Mouse (Mus musculus) left cerebral cortex, adult 11 months (tissue): ENCODE results near the gene Atp1b2.
"Not testable (repeated sequence)": the region's sequence is repeated elsewhere in the genome, so short reads cannot be mapped to it uniquely, and the experiment has no call there.

Experiments
- DNase-seq: peaks from one replicate; pipeline ENCODE4 v3.0.0; 2022; ENCODE audit warnings: low spot score

Atp1b2 gene

DNA sequence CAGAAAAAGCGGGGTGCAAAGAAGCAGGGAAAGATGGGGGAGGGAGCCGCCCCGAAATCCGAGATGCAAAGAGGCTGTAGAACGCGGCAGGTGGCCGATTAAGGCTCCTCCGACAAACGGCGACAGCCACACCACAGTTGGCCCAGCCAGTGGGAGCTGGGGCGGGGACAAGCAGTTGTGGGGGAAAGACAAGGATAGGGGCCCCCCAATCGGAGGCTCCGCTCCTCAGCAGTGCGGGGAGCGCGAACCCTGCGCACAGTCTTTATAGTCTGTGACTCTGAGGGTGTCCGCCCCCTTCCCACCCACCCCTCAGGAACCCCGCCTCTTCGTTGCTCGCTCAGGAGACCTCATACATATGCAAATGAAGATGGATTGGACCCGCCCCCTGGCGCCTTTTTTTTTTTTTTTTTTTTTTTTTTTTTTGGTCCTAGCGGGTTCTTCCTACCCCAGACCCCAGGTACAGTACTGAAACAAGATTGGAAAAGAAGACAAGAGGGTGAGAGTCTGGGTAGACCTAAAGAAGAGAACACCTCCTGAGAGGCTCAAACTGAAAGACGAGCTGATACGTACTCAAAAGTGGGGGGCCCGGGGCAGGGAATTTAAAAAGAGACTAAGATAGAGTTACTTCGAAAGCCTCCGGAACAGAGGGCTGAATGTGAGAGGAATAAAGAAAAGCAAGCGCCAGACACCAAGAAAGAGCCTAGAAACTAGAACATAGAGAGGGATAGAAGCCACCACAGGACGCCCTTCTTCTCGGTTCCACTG is at the start of gene Atp1b2:
Atp1b2 (minus strand) TSS at position 217 of the 765 bp plus-strand sequence.
- no peak for DNase-seq

DNA sequence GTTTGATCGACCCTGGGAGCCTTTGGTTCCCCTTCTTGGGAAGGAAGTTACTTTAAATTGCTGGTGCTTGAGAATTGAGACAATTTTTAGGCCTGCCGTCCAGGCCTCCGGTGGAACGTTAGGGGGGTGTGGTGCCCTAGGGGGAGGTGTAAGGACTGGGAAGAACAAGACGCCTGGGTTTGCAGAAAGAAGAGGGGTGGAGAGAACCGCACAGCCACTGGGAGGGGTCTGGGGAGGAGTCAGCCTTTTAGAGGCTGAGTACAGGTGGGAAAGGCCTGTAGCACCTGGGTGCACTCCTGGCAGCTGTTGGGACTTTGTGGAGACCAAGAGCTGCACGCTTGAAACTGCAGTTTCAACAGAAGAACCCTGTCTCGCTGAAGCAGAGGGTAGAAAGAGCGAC is 49.0 kb upstream of the Atp1b2 start:
- no peak for DNase-seq

DNA sequence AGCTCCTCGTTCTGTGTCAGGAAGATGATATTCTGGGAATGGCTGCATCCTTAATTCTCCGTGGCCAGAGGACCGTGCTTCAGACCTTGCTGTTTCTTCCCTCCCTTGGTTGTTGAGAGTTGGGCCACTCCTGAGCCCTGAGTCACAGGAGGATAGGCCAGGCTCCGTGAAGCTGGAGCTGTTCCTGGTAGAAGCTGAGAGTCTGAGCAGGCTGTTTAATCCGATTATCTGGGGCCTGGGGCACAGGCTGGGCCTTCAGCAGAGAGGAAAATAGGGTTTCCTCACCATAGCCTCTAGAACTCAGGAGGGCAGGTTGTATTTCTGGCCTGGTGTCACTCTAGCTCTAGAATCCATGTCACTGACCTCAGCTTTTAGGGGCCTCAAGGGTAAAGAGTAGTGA is 47.7 kb upstream of the Atp1b2 start:
- DNase-seq = no peak

DNA sequence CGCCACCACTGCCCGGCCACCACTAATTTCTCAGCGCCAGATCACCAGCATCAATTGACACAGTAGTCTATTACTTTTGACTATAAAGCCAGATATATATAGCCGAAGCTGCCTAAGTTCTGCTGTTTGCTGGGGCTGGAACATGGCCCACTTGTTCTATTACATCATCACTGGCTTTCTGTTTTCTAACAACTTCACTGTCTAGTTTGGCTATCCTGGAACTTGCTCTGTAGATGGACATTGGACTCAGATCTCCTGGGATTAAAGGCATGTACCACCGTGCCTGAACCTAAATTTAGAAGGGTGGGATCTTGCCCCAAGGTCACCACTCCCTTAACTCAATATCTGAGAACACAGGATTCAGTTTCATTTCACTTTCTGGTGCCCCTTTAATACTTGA is 40.1 kb upstream of the Atp1b2 start:
- DNase-seq = no peak

DNA sequence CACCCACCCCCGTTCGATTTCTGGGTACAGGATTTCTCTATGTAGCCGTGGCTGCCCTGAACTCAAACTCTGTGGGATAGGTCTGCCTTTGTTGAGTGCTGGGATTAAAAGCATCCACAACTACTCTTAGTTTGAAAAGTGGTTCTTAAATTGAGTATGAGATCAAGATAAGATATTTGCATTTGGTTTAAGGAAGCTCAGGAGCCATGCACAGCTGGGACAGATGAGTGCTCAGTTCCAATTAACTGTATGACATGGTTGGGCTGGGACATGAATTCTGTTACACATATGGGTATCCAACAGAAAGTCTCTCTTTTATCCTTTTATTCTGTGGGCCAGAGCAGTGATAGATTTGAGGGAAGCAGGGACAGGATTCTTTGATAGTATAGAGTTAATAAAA is 29.7 kb upstream of the Atp1b2 start:
- no peak for DNase-seq

DNA sequence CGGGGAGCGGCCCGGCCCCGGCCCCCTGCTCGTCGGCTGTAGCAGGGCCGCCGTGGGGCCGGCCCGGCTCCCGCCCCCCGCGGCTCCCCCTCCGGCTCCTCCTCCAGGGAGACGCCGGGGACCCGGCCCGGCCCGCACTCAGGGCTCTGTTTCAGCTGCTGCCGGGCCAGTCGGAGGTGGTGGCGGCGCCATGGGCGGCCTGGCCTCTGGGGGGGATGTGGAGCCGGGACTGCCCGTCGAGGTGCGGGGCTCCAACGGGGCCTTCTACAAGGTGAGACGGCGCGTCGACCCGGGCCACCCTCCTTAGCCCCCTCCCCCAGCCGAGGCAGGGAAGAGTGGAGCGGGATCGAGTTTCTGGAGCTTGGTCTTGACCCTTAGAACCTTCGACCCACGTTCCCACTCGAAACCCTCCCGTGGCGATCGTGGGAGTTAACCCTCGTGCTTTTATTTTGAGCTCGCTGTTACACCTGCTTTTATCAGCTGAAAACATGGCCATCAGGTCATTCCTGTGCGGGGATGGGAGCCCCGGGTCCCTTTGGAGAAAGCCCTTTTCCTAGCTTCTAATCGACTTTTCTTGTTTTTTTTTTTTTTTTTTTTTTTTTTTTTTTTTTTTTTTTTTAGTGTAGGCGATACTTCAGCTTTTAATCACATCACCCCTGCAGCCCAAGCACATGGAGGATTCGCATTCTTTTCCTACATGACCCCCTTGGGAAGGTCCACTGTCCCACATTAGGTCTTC is 27.6 kb upstream of the Atp1b2 start:
- DNase-seq = no peak

DNA sequence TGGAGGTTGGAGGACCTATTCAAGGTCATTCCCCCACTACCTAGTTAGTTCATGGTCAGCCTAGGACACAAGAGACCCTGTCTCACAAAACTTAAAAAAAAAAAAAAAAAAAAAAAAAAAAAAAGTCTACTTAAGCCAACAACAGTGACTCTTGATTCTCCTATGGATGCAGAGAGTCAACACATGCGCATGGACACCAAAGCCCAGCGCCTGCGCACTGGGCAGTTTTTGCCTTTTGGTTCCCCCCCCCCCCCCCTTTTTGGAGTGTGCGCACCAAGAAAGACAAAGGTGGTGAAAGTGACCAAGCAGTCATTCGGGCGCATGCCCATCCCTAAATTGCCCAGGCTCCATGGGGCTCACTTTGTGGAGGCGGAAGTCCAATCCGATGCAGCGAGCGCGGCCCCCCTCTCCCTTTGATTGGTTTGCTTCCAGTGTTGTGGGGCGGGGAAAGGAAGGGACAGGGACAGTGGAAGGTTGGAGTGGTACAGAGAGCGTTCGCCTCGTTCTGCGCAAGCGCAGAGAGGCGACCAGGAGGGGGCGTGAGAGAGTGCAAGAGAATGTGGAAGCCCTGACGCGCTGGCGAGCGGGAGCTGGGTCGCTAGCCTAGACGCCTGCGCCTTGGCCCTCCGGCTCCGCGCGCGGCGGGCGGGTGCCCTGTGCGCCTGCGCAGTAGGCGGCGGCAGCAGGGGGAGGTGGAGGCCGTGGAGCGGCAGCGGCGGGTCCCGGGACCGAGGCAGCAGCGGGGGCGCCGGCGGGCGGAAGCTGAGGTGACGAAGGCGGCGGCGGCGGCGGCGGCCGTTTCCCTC is 26.7 kb upstream of the Atp1b2 start, which contains the start of gene Fxr2:
Fxr2 (plus strand) TSS at position 707 of the 806 bp plus-strand sequence.
- peak; percentile 100 for DNase-seq

DNA sequence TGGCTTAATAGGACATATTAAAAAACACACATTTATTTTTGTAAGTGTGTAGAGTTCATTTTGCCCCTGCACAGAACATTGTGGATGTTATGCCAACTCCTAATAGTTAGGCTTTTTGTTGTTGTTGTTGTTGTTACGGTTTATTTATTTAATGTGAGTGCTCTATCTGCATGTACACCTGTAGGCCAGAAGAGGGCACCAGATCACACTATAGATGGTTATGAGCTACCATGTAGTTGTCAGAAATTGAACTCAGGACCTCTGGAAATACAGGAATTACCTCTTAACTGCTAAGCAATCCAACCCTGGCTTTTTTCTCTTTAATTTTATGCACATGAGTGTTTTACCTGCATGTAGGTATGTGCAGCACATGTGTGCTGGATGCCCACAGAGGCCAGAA is 24.1 kb upstream of the Atp1b2 start:
- no peak for DNase-seq

DNA sequence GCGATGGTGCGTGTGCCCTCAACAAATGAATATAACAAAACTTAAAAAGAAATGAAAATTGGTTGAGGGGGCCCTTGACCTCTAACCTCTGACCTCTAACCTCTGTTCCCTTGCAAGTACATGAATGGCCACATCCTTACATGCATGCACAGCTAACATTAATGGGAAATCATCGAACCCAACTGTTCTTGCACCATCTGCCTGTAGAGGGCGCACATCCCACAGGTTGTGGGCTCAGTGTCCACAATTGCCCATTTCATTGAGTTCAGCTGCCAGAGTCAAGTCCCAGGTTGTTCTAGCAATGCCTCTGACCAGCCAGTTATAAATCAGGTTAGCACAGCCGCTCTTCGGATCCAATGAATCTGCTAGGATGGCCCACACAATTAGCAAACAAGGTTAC is 22.5 kb upstream of the Atp1b2 start:
- DNase-seq = peak; percentile 69

DNA sequence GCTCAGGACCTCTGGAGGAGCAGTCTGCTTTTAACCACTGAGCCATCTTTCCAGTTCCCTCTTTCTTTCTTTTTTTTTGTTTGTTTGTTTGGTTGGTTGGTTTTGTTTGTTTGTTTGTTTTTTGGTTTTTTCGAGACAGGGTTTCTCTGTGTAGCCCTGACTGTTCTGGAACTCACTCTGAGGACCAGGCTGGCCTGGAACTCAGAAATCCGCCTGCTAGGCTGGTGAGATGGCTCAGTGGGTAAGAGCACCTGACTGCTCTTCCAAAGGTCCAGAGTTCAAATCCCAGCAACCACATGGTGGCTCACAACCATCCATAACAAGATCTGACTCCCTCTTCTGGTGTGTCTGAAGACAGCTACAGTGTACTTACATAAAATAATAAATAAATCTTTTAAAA is 18.6 kb upstream of the Atp1b2 start:
- DNase-seq = not testable (repeated sequence)

DNA sequence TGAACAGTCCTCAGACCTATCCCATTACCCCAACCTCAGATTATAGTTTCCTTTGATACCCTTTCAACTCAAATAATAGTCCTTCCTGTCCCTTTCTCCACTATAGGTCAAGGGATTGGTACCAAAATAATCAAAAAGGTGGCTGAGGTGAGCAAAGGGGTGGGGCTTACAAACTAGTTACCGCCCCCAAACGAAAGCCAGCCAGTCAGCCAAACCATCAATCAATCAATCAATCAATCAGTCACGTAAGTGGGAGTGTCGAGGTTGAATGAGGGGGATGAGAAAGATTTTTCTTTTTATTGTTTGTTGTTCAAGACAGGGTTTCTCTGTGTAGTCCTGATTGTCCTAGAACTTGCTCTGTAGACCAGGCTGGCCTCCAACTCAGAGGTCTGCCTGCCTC is 17.3 kb upstream of the Atp1b2 start:
- DNase-seq = no peak

DNA sequence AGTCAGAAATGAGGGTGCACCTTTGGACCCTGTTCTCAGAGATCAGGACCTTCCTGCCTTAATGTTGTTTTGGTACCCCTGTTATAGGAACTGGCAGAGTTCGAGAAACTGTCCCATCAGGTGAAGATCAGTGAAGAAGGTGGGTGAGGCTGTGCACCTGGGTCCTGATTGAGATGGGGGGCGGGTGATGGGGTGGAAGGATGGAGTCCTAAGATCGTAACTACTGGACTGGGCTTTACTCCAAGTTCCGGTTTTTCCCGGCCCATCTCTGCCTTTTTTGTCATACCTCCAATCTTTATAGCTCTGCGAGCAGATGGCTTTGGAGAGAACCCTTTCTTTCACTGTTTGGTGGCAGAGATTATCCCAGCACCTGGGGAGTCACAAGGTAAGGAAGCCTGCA is 16.7 kb upstream of the Atp1b2 start:
- no peak for DNase-seq

DNA sequence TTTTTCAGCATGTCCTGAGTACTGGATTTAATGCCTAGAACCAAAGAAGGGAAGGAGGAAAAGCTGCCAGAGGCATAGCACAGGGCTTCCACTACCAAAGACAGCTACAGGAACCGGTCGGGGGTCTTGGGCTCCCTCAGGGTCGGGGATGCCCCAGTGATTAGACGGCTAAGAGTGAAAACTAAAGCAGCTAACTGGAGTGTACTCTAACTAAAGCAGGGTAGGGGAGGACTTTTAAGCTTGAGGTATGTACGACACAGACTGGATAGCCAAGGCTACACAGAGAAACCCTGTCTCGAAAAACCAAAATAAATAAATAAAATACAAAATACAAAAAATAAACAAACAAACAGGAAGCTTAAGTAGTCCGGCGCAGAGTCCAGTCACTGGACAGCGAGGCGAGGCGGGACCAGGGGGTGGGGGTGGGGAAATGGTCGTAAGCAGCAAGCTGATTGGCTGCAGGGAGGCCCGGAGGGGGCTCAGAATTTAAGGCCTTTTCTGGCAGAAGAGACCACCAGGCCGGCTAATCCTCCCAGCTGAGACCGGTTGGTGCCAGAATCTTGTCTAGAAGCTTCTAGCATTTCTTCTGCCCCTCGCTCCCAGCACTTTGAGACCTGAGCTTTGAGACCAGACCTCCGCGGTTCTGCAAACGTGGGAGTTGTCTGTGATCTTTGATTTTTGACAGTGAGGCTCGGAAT is 16.0 kb upstream of the Atp1b2 start, which contains the start of gene Sat2:
Sat2 (plus strand) TSS at position 454 of the 698 bp plus-strand sequence.
- no peak for DNase-seq

DNA sequence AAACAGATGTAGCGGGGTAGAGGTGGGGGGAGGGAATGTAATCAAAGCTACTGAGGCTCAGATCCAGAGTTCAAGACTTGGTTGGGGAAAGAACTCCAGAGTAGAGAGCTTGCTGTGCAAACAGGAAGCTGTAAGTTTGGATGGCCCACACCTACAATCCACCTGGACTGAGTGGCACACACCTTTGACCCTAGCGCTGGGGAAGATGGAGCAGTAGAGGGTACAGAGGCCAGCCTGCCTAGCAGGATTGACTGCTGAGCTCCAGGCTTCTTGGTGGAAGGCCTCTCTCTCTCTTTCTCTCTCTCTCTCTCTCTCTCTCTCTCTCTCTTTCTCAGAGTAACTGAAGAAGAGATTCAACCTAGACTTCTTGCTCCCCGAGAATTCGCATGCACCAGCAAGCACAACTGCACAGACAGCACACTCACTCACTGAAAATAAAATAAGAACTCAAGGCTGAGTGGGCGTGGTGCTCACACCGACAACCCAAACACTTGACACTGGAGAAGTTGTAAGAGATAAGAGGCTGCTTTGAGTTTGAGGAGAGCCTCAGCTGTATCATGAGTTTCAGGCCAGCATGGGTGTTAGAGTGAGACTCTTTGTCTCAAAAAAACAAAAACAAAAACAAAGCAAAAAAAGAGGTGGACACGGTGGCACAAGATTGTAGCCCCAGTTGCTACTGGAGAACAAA is 14.8 kb upstream of the Atp1b2 start:
- no peak for DNase-seq

DNA sequence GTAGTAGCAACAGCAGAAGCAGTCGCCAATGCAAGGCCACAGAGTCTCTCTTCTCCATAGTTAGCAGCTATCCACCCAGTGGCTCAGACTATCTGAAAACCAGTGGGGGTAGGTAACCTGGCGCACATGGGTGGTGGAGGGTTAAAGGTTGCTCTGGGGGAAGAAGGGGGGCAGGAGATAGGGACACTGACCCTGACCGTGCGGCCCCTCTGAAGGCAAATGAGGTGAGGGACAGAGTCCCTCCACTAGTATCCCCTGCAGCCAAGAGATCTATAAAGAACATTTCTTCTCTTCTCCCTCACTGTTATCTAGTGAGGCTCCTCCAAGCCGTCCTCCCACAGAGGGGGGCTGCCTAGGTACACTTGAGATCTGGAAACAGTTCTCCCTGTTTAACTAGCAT is 12.1 kb upstream of the Atp1b2 start, which contains the start of gene Shbg:
Shbg (minus strand) TSS at position 101 of the 400 bp plus-strand sequence.
- no peak for DNase-seq

DNA sequence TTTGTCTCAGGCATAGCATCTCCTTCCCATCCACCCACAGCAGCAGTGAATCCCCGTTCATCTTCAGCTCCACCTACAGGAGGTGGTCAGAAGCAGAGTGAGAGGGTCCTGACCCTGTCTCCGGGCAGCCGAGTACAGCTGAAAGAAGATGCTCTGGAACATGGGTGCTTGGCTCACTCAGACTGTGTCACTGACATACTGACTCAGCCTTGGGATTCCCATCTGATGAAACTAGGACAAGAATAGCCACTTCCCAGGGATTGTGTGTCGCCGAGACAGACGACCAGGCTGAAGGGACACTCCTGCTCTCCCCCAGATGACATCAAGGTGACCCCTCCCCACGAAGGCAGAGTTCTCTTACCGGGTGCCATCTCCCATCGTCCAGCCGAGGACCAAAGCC is 11.0 kb upstream of the Atp1b2 start:
- DNase-seq = no peak

DNA sequence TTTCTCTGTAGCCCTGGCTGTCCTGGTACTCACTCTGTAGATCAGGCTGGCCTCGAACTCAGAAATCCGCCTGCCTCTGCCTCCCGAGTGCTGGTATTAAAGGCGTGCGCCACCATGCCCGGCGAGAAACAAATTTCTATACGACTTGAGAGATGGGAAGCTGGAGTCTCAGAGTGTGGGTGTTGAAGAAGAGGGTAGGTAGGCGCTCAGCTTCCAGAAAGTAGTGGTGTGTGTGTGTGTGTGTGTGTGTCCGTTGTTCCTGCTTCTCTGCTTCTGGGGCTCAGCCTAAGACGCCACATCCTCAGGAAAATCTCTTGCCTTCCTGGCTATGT is 8.5 kb upstream of the Atp1b2 start:
- DNase-seq = not testable (repeated sequence)

DNA sequence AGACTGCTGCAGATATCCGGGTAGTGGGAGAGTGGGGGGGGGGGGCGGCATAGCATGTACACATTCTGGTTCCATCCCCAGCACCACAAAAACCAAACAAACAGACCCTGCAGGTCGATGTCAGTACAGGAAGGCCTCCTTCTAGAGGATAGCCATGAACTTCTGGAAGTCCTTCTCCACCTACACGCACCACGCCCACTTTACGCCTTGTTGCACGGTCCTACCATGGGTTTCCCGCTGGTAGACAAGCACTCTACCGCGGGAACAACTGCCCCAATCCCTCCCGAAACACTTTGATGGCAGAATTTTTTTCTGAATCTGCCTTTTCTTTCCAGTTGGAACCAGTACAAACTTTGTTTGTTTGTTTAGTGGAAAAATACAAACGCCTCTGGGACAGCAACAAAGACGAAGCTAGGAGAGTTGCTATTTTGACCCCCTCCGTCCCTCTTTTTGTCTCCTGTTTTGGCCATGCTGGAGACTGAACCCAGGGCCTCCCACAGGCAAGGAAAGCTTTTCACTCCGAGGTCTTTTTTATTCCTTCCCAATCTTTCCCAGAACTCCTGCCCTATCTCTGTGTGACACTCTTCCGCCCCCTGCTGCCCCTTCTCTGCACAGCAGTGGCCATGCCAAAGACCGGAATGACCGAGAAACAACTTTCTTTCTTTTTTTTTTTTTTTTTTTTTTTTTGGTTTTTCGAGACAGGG is 8.0 kb upstream of the Atp1b2 start:
- DNase-seq = peak; percentile 61

DNA sequence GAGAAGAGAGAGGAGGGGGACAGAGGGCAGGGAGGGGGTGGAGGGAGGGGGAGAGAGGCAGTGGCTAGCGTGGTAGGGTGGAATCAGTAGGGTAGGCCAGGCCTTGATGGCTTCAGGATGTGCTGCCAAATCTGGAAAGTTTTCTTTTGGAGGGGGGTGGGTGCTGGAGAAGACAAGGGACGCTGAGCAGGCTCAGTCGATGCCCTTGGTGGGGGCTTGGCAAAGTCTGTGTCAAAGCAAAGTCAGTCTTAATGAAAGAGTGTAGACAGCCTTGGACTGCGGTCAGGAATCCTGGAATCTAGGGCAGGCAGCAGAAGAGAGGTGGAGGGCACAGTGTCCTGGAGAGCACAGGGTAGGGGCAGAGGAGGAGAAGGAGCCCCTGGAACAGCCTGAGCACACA is 5.2 kb upstream of the Atp1b2 start:
- DNase-seq = no peak

DNA sequence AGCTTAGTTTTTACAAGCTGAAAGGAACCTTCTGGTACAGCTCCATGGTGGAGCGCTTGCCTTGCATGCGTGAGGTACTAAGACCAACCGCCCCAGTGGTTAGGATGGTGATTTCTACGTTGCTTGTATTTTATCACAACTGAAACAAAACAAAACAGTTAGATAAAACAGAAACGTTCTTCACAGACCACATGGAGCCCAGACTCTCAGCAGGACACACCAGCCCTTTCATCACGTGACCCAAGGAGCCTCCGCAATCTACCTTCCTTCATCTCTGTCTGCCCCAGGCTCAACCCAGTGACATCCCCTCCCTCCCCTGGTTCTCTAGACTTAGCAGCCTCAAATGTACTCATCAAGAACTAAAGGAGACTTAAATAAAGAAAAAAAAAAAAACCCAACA is 3.7 kb upstream of the Atp1b2 start:
- no peak for DNase-seq

DNA sequence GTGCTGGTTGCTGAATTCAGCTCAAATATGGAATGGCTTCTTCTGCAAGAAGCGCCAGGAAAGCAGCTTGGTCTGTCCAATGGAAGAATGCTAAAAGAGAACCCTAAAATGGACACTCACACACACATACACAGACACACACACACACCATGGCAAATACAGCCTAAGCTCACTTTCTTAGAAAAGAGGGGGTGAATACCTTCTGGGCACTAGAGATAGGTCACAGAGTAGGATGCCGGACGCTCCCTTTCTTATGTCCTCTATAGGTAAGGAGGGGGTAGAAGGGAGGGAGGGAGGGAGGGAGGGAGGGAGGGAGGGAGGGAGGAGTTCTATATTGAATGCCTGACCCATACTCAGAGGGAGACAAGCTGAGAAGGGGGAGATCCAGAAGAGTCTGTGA is 2.8 kb upstream of the Atp1b2 start:
- no peak for DNase-seq
